Mouse (Mus musculus) liver, postnatal 0 days (tissue): ENCODE results near the gene Gm49661.

Experiments
- CTCF ChIP-seq: sonication (generic); IDR thresholded peaks from 2 replicates; pipeline ENCODE4 v1.5.1; 2016; ENCODE audit warnings: antibody characterized with exemption, low read depth
- EP300 ChIP-seq: IDR thresholded peaks from 2 replicates; pipeline ENCODE4 v1.6.1; 2016; ENCODE audit warnings: antibody characterized with exemption, low read depth, mild to moderate bottlenecking

GRCm38 (mm10) chr8:84979599-84980421 lies 10.6 kb upstream of the Gm49661 start:
- TF ChIP-seq EP300 (peak; percentile 31; the same call in 1 of the 2 replicates), CTCF (no peak)
